Mouse (Mus musculus): ENCODE data around the gene F7. TPM values are rescaled to one million over a fixed set of nuclear protein-coding genes. Genes with fewer than 3 reads are reported as not detected.

Gene F7
- polyA plus RNA-seq, 1 experiment: 2.0 TPM

DNA sequence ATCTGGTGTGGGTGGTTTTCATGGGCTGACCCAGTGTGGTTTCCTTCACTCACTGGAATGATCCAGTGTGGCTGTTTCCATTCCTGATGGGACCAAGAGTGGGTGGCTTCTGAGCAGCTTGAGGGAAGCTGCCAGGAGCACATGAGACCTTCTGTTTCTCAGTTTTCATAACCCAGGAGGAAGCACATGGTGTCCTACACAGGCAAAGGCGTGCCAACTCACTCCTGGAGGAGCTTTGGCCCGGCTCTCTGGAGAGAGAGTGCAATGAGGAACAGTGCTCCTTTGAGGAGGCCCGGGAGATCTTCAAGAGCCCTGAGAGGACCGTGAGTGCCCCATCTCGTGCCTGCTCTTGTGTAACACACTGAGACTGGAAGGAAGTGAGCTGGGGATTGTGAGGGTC lies 2.6 kb downstream of the F7 start:
- Histone ChIP-seq H3K36me3 (ENCODE audit: control insufficient read depth, insufficient read depth, low read length) (no peaks in the 10 kb centered on the region), H3K4me3 (ENCODE audit: control insufficient read depth, low read depth, low read length) (no peak overlapping the region)
- TF ChIP-seq CTCF (IDR thresholded peaks at IDR 0.05; ENCODE audit: control insufficient read depth, insufficient read depth, insufficient replicate concordance, low read depth, low read length) (no peak), POLR2A (IDR thresholded peaks at IDR 0.05; ENCODE audit: control insufficient read depth, low read depth, low read length) (no peak)

DNA sequence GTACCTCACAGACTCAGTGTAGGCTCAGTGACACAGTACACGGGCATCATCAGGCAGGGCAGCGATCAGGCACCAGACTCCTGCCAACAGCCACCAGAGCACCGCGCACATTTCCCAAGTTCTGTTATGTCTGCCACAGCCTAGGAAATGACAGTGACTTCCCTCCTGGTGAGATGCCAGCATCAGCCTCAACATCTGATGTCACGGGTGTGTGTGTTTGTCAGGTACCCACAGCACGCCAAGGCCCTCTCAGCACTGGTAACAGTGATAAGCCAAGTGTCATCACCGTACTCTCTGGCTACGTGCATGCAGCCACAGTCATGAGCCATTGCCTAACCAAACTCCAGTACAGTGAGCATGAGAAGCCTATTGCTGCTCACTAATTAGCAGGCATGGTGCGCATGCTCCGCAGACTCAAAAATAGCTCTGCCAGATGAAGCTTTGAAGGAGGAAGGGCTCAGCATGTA lies 10.5 kb downstream of the F7 start:
- TF ChIP-seq POLR2A (IDR thresholded peaks at IDR 0.05; ENCODE audit: control insufficient read depth, low read depth, low read length) (no peak), CTCF (IDR thresholded peaks at IDR 0.05; ENCODE audit: control insufficient read depth, insufficient read depth, insufficient replicate concordance, low read depth, low read length) (0 out of 2 replicates have a peak, but pooled peaks have one; percentile 5)
- Histone ChIP-seq H3K36me3 (ENCODE audit: control insufficient read depth, insufficient read depth, low read length) (no peaks in the 10 kb centered on the region), H3K4me3 (ENCODE audit: control insufficient read depth, low read depth, low read length) (no peak overlapping the region), H3K27ac (ENCODE audit: control insufficient read depth, insufficient read depth, low read depth, low read length) (no peak overlapping the region), H3K4me1 (ENCODE audit: control insufficient read depth, insufficient read depth, low read length) (no peaks in the 10 kb centered on the region), H3K27me3 (ENCODE audit: control insufficient read depth, insufficient read depth, low read length) (no peaks in the 10 kb centered on the region)

More for the DNA sequence above, 2.6 kb downstream of the F7 start:
- Histone ChIP-seq H3K27me3 (ENCODE audit: control insufficient read depth, insufficient read depth, low read length) (no peaks in the 10 kb centered on the region), H3K4me1 (ENCODE audit: control insufficient read depth, insufficient read depth, low read length) (peaks cover 3% of the 10 kb centered on the region), H3K27ac (ENCODE audit: control insufficient read depth, insufficient read depth, low read depth, low read length) (no peak overlapping the region)

DNA sequence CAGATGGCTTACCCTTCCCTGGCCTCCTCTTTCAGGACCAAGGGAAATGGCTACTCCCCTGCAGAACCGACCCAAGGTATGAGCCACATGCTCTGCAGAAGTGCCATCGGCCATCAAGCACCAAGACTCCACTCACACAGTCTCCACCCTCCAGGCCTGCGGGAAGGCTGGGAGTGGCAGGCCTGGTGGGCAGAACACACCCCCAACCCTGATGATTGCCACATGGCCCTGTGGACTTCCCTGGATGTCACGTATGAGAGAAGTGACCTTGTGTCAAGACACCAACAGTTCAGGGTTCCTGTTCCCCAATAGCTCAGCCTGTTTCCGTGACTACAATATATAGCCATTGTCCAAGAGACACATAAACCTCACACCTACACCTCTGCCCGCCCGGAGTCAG lies 11.2 kb downstream of the F7 start, which contains the start of gene F10:
TSS of gene F10 (plus strand) at position 294 of the 400 bp plus-strand sequence.
- H3K36me3 ChIP-seq (ENCODE audit: control insufficient read depth, insufficient read depth, low read length): no peaks in the 10 kb centered on the region
- TF ChIP-seq POLR2A (IDR thresholded peaks at IDR 0.05; ENCODE audit: control insufficient read depth, low read depth, low read length) (no peak), CTCF (IDR thresholded peaks at IDR 0.05; ENCODE audit: control insufficient read depth, insufficient read depth, insufficient replicate concordance, low read depth, low read length) (no peak)
- no peaks in the 10 kb centered on the region for H3K4me1 ChIP-seq (ENCODE audit: control insufficient read depth, insufficient read depth, low read length)
- no peaks in the 10 kb centered on the region for H3K27me3 ChIP-seq (ENCODE audit: control insufficient read depth, insufficient read depth, low read length)
- H3K4me3 ChIP-seq (ENCODE audit: control insufficient read depth, low read depth, low read length): no peak within 1 kb of the TSS
- H3K27ac ChIP-seq (ENCODE audit: control insufficient read depth, insufficient read depth, low read depth, low read length): no peak within 1 kb of the TSS

- H3K27me3 ChIP-seq (ENCODE audit: control insufficient read depth, insufficient read depth, low read length): no peaks in the 10 kb centered on the region
- no peak overlapping the region for H3K27ac ChIP-seq (ENCODE audit: control insufficient read depth, insufficient read depth, low read depth, low read length)
- TF ChIP-seq CTCF (IDR thresholded peaks at IDR 0.05; ENCODE audit: control insufficient read depth, insufficient read depth, insufficient replicate concordance, low read depth, low read length) (no peak), POLR2A (IDR thresholded peaks at IDR 0.05; ENCODE audit: control insufficient read depth, low read depth, low read length) (no peak)
- no peaks in the 10 kb centered on the region for H3K4me1 ChIP-seq (ENCODE audit: control insufficient read depth, insufficient read depth, low read length)
- no peak overlapping the region for H3K4me3 ChIP-seq (ENCODE audit: control insufficient read depth, low read depth, low read length)
- H3K36me3 ChIP-seq (ENCODE audit: control insufficient read depth, insufficient read depth, low read length): no peaks in the 10 kb centered on the region
These were observed 11.7 kb downstream of the F7 start for GRCm38 (mm10) chr8:13037569-13037968.

DNA sequence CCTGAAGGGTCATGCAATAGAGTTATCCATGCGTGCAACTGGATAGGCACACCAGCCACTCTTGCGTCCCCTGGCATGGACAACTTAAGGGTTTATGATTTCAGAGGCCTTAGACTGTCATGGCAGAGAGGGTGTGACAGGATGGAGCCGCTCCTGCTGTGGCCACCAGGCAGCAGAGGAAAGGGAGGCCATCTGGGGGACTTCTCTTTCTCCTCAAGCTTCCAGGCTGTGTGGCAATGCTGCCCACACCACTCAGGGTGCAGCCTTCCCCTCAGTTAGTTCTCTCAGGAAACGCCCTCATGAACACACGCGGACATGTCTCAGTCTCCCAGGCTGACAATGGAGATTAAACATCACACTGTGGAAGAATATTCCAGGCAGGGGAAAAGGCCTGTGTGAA lies 13.2 kb downstream of the F7 start:
- TF ChIP-seq POLR2A (IDR thresholded peaks at IDR 0.05; ENCODE audit: control insufficient read depth, low read depth, low read length) (no peak), CTCF (IDR thresholded peaks at IDR 0.05; ENCODE audit: control insufficient read depth, insufficient read depth, insufficient replicate concordance, low read depth, low read length) (no peak)
- Histone ChIP-seq H3K36me3 (ENCODE audit: control insufficient read depth, insufficient read depth, low read length) (no peaks in the 10 kb centered on the region), H3K27ac (ENCODE audit: control insufficient read depth, insufficient read depth, low read depth, low read length) (no peak overlapping the region), H3K27me3 (ENCODE audit: control insufficient read depth, insufficient read depth, low read length) (no peaks in the 10 kb centered on the region), H3K4me1 (ENCODE audit: control insufficient read depth, insufficient read depth, low read length) (no peaks in the 10 kb centered on the region), H3K4me3 (ENCODE audit: control insufficient read depth, low read depth, low read length) (no peak overlapping the region)

- Histone ChIP-seq H3K27me3 (ENCODE audit: control insufficient read depth, insufficient read depth, low read length) (no peaks in the 10 kb centered on the region), H3K36me3 (ENCODE audit: control insufficient read depth, insufficient read depth, low read length) (no peaks in the 10 kb centered on the region), H3K4me3 (ENCODE audit: control insufficient read depth, low read depth, low read length) (no peak overlapping the region), H3K4me1 (ENCODE audit: control insufficient read depth, insufficient read depth, low read length) (no peaks in the 10 kb centered on the region), H3K27ac (ENCODE audit: control insufficient read depth, insufficient read depth, low read depth, low read length) (no peak overlapping the region)
- no peak for TF ChIP-seq CTCF (IDR thresholded peaks at IDR 0.05; ENCODE audit: control insufficient read depth, insufficient read depth, insufficient replicate concordance, low read depth, low read length)
- TF ChIP-seq POLR2A (IDR thresholded peaks at IDR 0.05; ENCODE audit: control insufficient read depth, low read depth, low read length): no peak
These were observed 15.6 kb downstream of the F7 start for GRCm38 (mm10) chr8:13041459-13041858.

- Histone ChIP-seq H3K27me3 (ENCODE audit: control insufficient read depth, insufficient read depth, low read length) (no peaks in the 10 kb centered on the region), H3K36me3 (ENCODE audit: control insufficient read depth, insufficient read depth, low read length) (no peaks in the 10 kb centered on the region), H3K27ac (ENCODE audit: control insufficient read depth, insufficient read depth, low read depth, low read length) (no peak overlapping the region), H3K4me1 (ENCODE audit: control insufficient read depth, insufficient read depth, low read length) (no peaks in the 10 kb centered on the region), H3K4me3 (ENCODE audit: control insufficient read depth, low read depth, low read length) (no peak overlapping the region)
- TF ChIP-seq CTCF (IDR thresholded peaks at IDR 0.05; ENCODE audit: control insufficient read depth, insufficient read depth, insufficient replicate concordance, low read depth, low read length) (no peak), POLR2A (IDR thresholded peaks at IDR 0.05; ENCODE audit: control insufficient read depth, low read depth, low read length) (no peak)
These were observed 21.8 kb downstream of the F7 start for GRCm38 (mm10) chr8:13047652-13048051.

GRCm38 (mm10) chr8:13050550-13050949 lies 24.7 kb downstream of the F7 start:
- no peak overlapping the region for H3K4me3 ChIP-seq (ENCODE audit: control insufficient read depth, low read depth, low read length)
- peaks cover 7% of the 10 kb centered on the region for H3K4me1 ChIP-seq (ENCODE audit: control insufficient read depth, insufficient read depth, low read length)
- no peaks in the 10 kb centered on the region for H3K36me3 ChIP-seq (ENCODE audit: control insufficient read depth, insufficient read depth, low read length)
- no peak overlapping the region for H3K27ac ChIP-seq (ENCODE audit: control insufficient read depth, insufficient read depth, low read depth, low read length)
- no peaks in the 10 kb centered on the region for H3K27me3 ChIP-seq (ENCODE audit: control insufficient read depth, insufficient read depth, low read length)
- TF ChIP-seq POLR2A (IDR thresholded peaks at IDR 0.05; ENCODE audit: control insufficient read depth, low read depth, low read length) (no peak), CTCF (IDR thresholded peaks at IDR 0.05; ENCODE audit: control insufficient read depth, insufficient read depth, insufficient replicate concordance, low read depth, low read length) (no peak)
